Mouse (Mus musculus) hindbrain, embryonic 16.5 days (tissue): Measurements from ENCODE around the gene Clec2h. TPM values are rescaled to one million over a fixed set of nuclear protein-coding genes. Genes with fewer than 3 reads are reported as not detected.
"Not testable (repeated sequence)": the region's sequence is repeated elsewhere in the genome, so short reads cannot be mapped to it uniquely, and the experiment has no call there.

Source experiments
- ATAC-seq: fragments of 200-750 bp; cut with Nextera tagmentation; 2 replicates; pipeline ENCODE4 v1.8.0; 2017; ENCODE audit warnings: moderate TSS enrichment, moderate library complexity
- H3K27ac ChIP-seq: fragments of 300-500 bp; sonication (generic); 2 replicates; pipeline ENCODE4 v1.5.1; 2014; ENCODE audit warnings: low read depth, mild to moderate bottlenecking, control low read depth, low read length, moderate library complexity
- H3K27me3 ChIP-seq: fragments of 300-500 bp; sonication (generic); replicated peaks from 2 replicates; pipeline ENCODE4 v1.6.1; 2014; ENCODE audit warnings: low read length; ENCODE audit not compliant: control insufficient read depth, insufficient read depth
- H3K36me3 ChIP-seq: fragments of 300-500 bp; sonication (generic); 2 replicates; pipeline ENCODE4 v1.6.1; 2014; ENCODE audit warnings: mild to moderate bottlenecking, low read length, moderate library complexity, mixed read lengths; ENCODE audit not compliant: control insufficient read depth, insufficient read depth
- H3K4me1 ChIP-seq: fragments of 300-500 bp; sonication (generic); 2 replicates; pipeline ENCODE4 v1.6.1; 2014; ENCODE audit warnings: low read depth, low read length; ENCODE audit not compliant: control insufficient read depth, insufficient read depth
- H3K4me2 ChIP-seq: fragments of 300-500 bp; sonication (generic); 2 replicates; pipeline ENCODE4 v1.6.1; 2014; ENCODE audit warnings: mild to moderate bottlenecking, low read length, control low read depth, moderate library complexity
- H3K4me3 ChIP-seq: fragments of 300-500 bp; sonication (generic); 2 replicates; pipeline ENCODE4 v1.5.1; 2014; ENCODE audit warnings: mild to moderate bottlenecking, low read length, control low read depth, moderate library complexity
- H3K9ac ChIP-seq: fragments of 300-500 bp; sonication (generic); 2 replicates; pipeline ENCODE4 v1.6.1; 2014; ENCODE audit warnings: low read depth, mild to moderate bottlenecking, control low read depth, low read length, moderate library complexity
- H3K9me3 ChIP-seq: fragments of 300-500 bp; sonication (generic); 2 replicates; pipeline ENCODE4 v1.6.1; 2014; ENCODE audit warnings: mild to moderate bottlenecking, low read length, moderate library complexity; ENCODE audit not compliant: control insufficient read depth
- WGBS: fragments of 180-500 bp; shearing (Covaris S2); extraction: QIAGEN DNeasy Blood & Tissue Kit; methylation state at CpG from one replicate; pipeline ENCODE4 v1.1.7; 2014; 5-methylcytosine and 5-hydroxymethylcytosine counted together
- polyA plus RNA-seq: library from polyadenylated mRNA; unstranded; fragments of >200 nt; fragmentation: Nextera tagmentation; extraction: Ambion mirVana; gene quantifications from 2 replicates; pipeline ENCODE4 v1.2.1, GENCODE M21; 2015

Clec2h gene
- polyA plus RNA-seq: not detected in 2 replicates

- H3K9me3 ChIP-seq: no peaks in the 10 kb centered on the region
- no peak within 1 kb of the TSS for H3K4me3 ChIP-seq
- no peaks in the 10 kb centered on the region for H3K4me1 ChIP-seq
- H3K9ac ChIP-seq: no peak within 1 kb of the TSS
- H3K4me2 ChIP-seq: no peak within 1 kb of the TSS
- 9% methylated on average over 1 of the region's 1 CpGs for WGBS
- no peak within 1 kb of the TSS for H3K27ac ChIP-seq
- H3K27me3 ChIP-seq: no peaks in the 10 kb centered on the region
- no peaks in the 10 kb centered on the region for H3K36me3 ChIP-seq
- ATAC-seq: no peak
These were observed at the start of gene Clec2h for GRCm38 (mm10) chr6:128662206-128662605. Clec2h (plus strand) TSS chr6:128662385.

GRCm38 (mm10) chr6:128622733-128623132, 39.5 kb upstream of the Clec2h start:
- Histone ChIP-seq H3K4me2 (no peak overlapping the region), H3K27me3 (no peaks in the 10 kb centered on the region), H3K36me3 (no peaks in the 10 kb centered on the region), H3K9me3 (no peaks in the 10 kb centered on the region), H3K4me1 (no peaks in the 10 kb centered on the region), H3K4me3 (no peak overlapping the region), H3K27ac (no peak overlapping the region), H3K9ac (no peak overlapping the region)
- WGBS: 34% methylated on average over 2 of the region's 2 CpGs
- ATAC-seq: no peak

DNA sequence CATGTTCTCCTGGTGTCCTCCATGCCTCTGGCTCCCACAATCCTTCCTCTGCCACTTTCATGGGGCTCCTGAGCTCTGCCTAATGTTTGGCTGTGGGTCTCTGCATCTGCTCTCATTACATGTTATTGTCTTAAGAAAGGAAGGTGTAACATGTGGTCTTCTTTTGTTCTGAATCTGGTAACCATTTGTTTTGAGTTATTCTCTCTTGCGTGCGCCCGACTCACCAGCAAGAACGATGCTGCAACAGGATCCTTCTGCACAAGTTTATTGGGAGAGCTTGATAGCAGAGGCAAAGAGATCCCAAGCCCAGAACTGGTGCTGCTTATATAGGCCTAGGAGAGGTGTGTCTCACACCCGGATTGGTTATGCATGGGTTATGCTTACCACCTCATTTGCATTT, 38.8 kb upstream of the Clec2h start, which contains the start of gene Klrb1a:
Gene Klrb1a, minus strand, starts transcription at position 101 of the 400 bp plus-strand sequence.
- not testable (repeated sequence) for H3K4me2 ChIP-seq, H3K9me3 ChIP-seq, H3K4me3 ChIP-seq, H3K27ac ChIP-seq, H3K27me3 ChIP-seq, ATAC-seq, H3K9ac ChIP-seq, H3K36me3 ChIP-seq, H3K4me1 ChIP-seq
- WGBS: 93% methylated on average over 5 of the region's 5 CpGs

DNA sequence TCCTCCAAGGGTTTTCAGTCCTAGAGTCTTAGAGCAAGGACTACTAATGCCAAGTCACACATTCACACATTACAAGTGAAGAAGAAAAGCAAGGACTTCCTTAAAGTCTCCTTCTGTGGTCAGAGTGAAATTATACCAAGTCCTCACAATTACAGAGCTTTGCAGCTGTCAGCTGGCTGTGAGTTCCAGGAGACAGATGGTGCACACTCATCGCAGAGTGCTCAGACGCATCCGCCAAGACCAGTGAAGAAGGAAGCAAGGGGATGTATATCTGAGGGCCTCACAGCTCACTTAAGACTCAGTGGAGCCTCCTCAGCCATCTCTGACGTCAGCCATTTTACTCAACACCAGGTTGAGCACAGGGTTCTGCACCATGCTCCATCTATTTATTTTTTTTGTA, 37.8 kb upstream of the Clec2h start:
- Histone ChIP-seq H3K9me3 (no peaks in the 10 kb centered on the region), H3K4me1 (no peaks in the 10 kb centered on the region), H3K9ac (no peak overlapping the region), H3K36me3 (no peaks in the 10 kb centered on the region), H3K4me2 (no peak overlapping the region), H3K4me3 (no peak overlapping the region), H3K27ac (no peak overlapping the region), H3K27me3 (no peaks in the 10 kb centered on the region)
- ATAC-seq: no peak
- WGBS: 88% methylated on average over 4 of the region's 4 CpGs

GRCm38 (mm10) chr6:128625246-128625645, 36.9 kb upstream of the Clec2h start:
- not testable (repeated sequence) for H3K4me2 ChIP-seq, H3K9ac ChIP-seq, H3K27me3 ChIP-seq, H3K27ac ChIP-seq, H3K4me1 ChIP-seq, H3K36me3 ChIP-seq, H3K9me3 ChIP-seq, H3K4me3 ChIP-seq, ATAC-seq
- WGBS: 96% methylated on average over 6 of the region's 6 CpGs

- H3K9ac ChIP-seq, H3K36me3 ChIP-seq, H3K27ac ChIP-seq, H3K4me2 ChIP-seq, H3K9me3 ChIP-seq, H3K4me3 ChIP-seq, H3K27me3 ChIP-seq, H3K4me1 ChIP-seq: not testable (repeated sequence)
- 55% methylated on average over 13 of the region's 13 CpGs for WGBS
- peak; percentile 98 for ATAC-seq
These were observed 32.1 kb upstream of the Clec2h start for GRCm38 (mm10) chr6:128629771-128630739.

DNA sequence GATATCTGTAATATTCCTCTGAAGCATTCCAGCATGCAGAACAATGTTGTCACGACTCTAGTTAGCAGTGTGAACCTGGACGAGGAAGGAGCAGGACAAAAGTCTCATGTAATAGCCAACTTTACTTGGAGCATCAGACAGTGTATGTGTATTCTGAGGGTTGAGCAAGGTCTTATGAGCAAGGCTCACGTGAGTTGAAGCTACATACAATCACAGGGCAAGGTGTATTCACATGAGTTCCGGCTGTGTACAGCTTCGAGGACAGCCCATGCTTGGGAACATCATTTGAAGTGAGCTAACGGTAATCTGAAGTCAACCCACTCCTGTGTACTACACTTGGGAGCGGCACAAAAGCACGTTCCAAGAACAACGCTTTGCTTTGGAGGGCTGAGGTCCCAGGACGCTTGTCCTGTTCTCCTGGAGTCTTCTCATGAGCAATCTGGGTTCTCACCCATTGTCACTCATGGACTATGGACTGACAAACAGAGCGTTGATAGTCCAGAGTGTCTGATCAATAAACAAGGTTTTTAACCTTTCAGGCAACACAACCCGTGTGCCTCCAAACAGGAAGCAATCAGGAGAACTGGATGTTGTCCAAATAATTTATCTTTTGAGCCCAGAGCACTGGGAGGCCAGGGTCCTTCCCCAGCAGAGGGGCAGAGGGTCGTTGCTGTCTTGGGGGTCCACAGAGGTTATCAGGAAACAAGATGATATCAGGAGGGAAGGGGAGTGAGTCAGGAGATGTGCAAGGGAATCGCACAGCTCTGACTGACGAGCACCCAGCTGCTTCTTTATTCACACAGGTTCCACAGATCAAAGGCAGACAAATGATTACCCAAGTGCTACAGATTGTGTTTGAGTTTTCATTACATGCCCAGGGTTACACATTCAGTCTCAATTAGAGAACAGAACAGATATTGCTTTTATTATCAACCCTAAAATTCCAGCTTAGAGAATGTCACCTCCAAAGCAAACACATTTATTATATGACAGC, 31.0 kb upstream of the Clec2h start:
- not testable (repeated sequence) for H3K27me3 ChIP-seq, H3K4me1 ChIP-seq, H3K9ac ChIP-seq, H3K36me3 ChIP-seq, H3K27ac ChIP-seq, H3K4me3 ChIP-seq, H3K4me2 ChIP-seq, ATAC-seq, H3K9me3 ChIP-seq
- 83% methylated on average over 15 of the region's 15 CpGs for WGBS

GRCm38 (mm10) chr6:128640673-128641072, 21.5 kb upstream of the Clec2h start:
- no peak overlapping the region for H3K27ac ChIP-seq
- ATAC-seq: no peak
- no peak overlapping the region for H3K4me3 ChIP-seq
- H3K4me2 ChIP-seq: no peak overlapping the region
- no peaks in the 10 kb centered on the region for H3K9me3 ChIP-seq
- no peaks in the 10 kb centered on the region for H3K36me3 ChIP-seq
- WGBS: 98% methylated on average over 1 of the region's 1 CpGs
- no peak overlapping the region for H3K9ac ChIP-seq
- no peaks in the 10 kb centered on the region for H3K4me1 ChIP-seq
- no peaks in the 10 kb centered on the region for H3K27me3 ChIP-seq
